Mouse (Mus musculus) kidney, postnatal 0 days (tissue): ENCODE data around the gene Hpdl. TPM values are rescaled to one million over a fixed set of nuclear protein-coding genes. Genes with fewer than 3 reads are reported as not detected.
"Not testable (repeated sequence)": the region's sequence is repeated elsewhere in the genome, so short reads cannot be mapped to it uniquely, and the experiment has no call there.

Source experiments
- ATAC-seq: fragments of 200-750 bp; cut with Nextera tagmentation; replicated peaks from 2 replicates; pipeline ENCODE4 v1.8.0; 2017; ENCODE audit warnings: low read depth, moderate number of reproducible peaks, moderate TSS enrichment, moderate library complexity; ENCODE audit not compliant: low FRiP score
- DNase-seq: peaks from one replicate; pipeline ENCODE4 v3.0.0-alpha.2; 2016; ENCODE audit warnings: low spot score
- H3K27ac ChIP-seq: fragments of 300-500 bp; sonication (generic); 2 replicates; pipeline ENCODE4 v1.5.1; 2014; ENCODE audit warnings: mild to moderate bottlenecking
- H3K27me3 ChIP-seq: fragments of 300-500 bp; sonication (generic); 2 replicates; pipeline ENCODE4 v1.6.1; 2014; ENCODE audit warnings: low read length, mixed read lengths; ENCODE audit not compliant: insufficient read depth
- H3K36me3 ChIP-seq: fragments of 300-500 bp; sonication (generic); 2 replicates; pipeline ENCODE4 v1.6.1; 2014; ENCODE audit warnings: low read length, mixed read lengths; ENCODE audit not compliant: insufficient read depth
- H3K4me1 ChIP-seq: fragments of 300-500 bp; sonication (generic); replicated peaks from 2 replicates; pipeline ENCODE4 v1.6.1; 2014; ENCODE audit warnings: antibody characterized with exemption, low read length, mixed read lengths; ENCODE audit not compliant: insufficient read depth
- H3K4me2 ChIP-seq: fragments of 300-500 bp; sonication (generic); 2 replicates; pipeline ENCODE4 v1.6.1; 2014; ENCODE audit warnings: mild to moderate bottlenecking, low read length, moderate library complexity, mixed read lengths
- H3K4me3 ChIP-seq: fragments of 300-500 bp; sonication (generic); replicated peaks from 2 replicates; pipeline ENCODE4 v1.5.1; 2014; ENCODE audit warnings: low read depth, low read length
- H3K9ac ChIP-seq: fragments of 300-500 bp; sonication (generic); 2 replicates; pipeline ENCODE4 v1.6.1; 2014; ENCODE audit warnings: low read depth, low read length
- H3K9me3 ChIP-seq: fragments of 300-500 bp; sonication (generic); replicated peaks from 2 replicates; pipeline ENCODE4 v1.6.1; 2016; ENCODE audit warnings: low read length, inconsistent platforms, mixed read lengths
- CTCF ChIP-seq: IDR thresholded peaks from 2 replicates; pipeline ENCODE4 v1.5.1; 2016; ENCODE audit warnings: antibody characterized with exemption, low read depth, mild to moderate bottlenecking, moderate library complexity
- WGBS: fragments of 180-500 bp; shearing (Covaris S2); extraction: QIAGEN DNeasy Blood & Tissue Kit; methylation state at CpG from one replicate; pipeline ENCODE4 v1.1.7; 2014; 5-methylcytosine and 5-hydroxymethylcytosine counted together
- polyA plus RNA-seq: library from polyadenylated mRNA; unstranded; fragments of >200 nt; fragmentation: Nextera tagmentation; extraction: Ambion mirVana; gene quantifications from 2 replicates; pipeline ENCODE4 v1.2.1, GENCODE M21; 2015

The Hpdl gene
- polyA plus RNA-seq, 1 experiment from 2014 or later, result 2.3 TPM

GRCm38 (mm10) chr4:116844324-116844723, 22.8 kb upstream of the Hpdl start:
- H3K27ac ChIP-seq, result no peak overlapping the region
- H3K4me1 ChIP-seq, result no peaks in the 10 kb centered on the region
- H3K27me3 ChIP-seq, result no peaks in the 10 kb centered on the region
- no peak overlapping the region for H3K4me3 ChIP-seq
- no peak for ATAC-seq
- H3K36me3 ChIP-seq, result no peaks in the 10 kb centered on the region
- TF ChIP-seq CTCF, result no peak
- H3K9me3 ChIP-seq, result no peaks in the 10 kb centered on the region
- no peak overlapping the region for H3K4me2 ChIP-seq
- no peak overlapping the region for H3K9ac ChIP-seq
- WGBS, result 97% methylated on average over 3 of the region's 3 CpGs
- no peak for DNase-seq

- H3K27ac ChIP-seq, result no peak overlapping the region
- H3K4me2 ChIP-seq, result no peak overlapping the region
- H3K4me3 ChIP-seq, result no peak overlapping the region
- no peak overlapping the region for H3K9ac ChIP-seq
- DNase-seq, result no peak
- H3K27me3 ChIP-seq, result no peaks in the 10 kb centered on the region
- no peak for TF ChIP-seq CTCF
- 78% methylated on average over 6 of the region's 6 CpGs for WGBS
- ATAC-seq, result no peak
- no peaks in the 10 kb centered on the region for H3K36me3 ChIP-seq
- H3K4me1 ChIP-seq, result no peaks in the 10 kb centered on the region
- no peaks in the 10 kb centered on the region for H3K9me3 ChIP-seq
Observed at GRCm38 (mm10) chr4:116840841-116841240, 19.3 kb upstream of the Hpdl start.

DNA sequence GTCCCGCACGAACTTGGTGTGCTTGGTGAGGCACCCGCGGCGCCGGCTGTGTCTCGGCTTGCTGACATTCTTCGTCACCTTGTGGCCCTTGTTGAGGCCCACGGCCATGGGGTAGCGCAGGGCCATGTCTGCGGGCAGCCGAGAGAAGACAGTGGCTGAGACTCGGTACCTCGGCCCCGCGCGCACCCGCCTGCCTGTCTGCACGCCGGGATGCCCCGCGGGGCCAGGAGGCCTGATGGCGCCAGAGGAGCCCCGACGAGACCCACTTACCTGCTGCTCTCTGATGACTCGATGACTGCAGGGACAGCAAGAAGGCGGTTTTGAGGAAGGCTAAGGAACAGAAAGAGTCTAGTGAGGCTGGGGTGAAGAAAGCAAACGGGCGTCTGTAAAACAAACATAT, 18.6 kb upstream of the Hpdl start:
- H3K9me3 ChIP-seq, H3K4me3 ChIP-seq, H3K27me3 ChIP-seq, ATAC-seq, H3K4me1 ChIP-seq, H3K9ac ChIP-seq, DNase-seq, H3K4me2 ChIP-seq, H3K27ac ChIP-seq, H3K36me3 ChIP-seq: not testable (repeated sequence)
- 29% methylated on average over 20 of the region's 29 CpGs for WGBS

DNA sequence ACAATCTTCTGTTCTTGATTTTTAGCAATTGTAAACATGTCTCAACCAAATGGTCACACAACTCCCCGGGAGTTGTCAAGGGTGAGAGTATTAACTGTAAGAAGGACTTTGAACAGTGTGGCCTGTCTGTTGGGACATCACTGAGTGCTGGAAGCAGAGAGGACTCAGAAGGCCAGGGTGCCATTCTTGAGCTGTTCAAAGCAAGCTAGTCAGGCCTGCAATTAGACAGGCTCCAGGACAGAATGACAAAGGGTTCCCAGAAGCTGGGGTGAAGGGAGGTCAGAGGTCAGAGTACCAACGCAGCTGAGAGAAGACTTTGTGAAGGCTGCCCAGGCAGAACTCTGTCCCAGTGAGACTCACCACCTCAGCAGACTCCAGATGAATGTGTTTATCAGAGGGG, 17.5 kb upstream of the Hpdl start:
- WGBS, result 23% methylated on average over 2 of the region's 2 CpGs
- Histone ChIP-seq H3K4me1 (no peaks in the 10 kb centered on the region), H3K9me3 (no peaks in the 10 kb centered on the region), H3K9ac (no peak overlapping the region), H3K36me3 (no peaks in the 10 kb centered on the region), H3K27ac (no peak overlapping the region), H3K4me2 (no peak overlapping the region), H3K4me3 (no peak overlapping the region), H3K27me3 (no peaks in the 10 kb centered on the region)
- no peak for TF ChIP-seq CTCF
- no peak for DNase-seq
- no peak for ATAC-seq

GRCm38 (mm10) chr4:116830070-116830368, 8.5 kb upstream of the Hpdl start:
- DNase-seq, result peak; percentile 82
- Histone ChIP-seq H3K27ac (no peak overlapping the region), H3K36me3 (no peaks in the 10 kb centered on the region), H3K27me3 (no peaks in the 10 kb centered on the region), H3K9ac (no peak overlapping the region), H3K9me3 (no peaks in the 10 kb centered on the region), H3K4me1 (no peaks in the 10 kb centered on the region), H3K4me3 (no peak overlapping the region), H3K4me2 (no peak overlapping the region)
- no peak for TF ChIP-seq CTCF
- ATAC-seq, result 0 out of 2 replicates have a peak, but pooled peaks have one; percentile 50
- 8% methylated on average over 6 of the region's 6 CpGs for WGBS

- no peak overlapping the region for H3K9ac ChIP-seq
- H3K36me3 ChIP-seq, result no peaks in the 10 kb centered on the region
- DNase-seq (no peak), ATAC-seq (no peak)
- H3K9me3 ChIP-seq, result no peaks in the 10 kb centered on the region
- TF ChIP-seq CTCF, result no peak
- H3K4me1 ChIP-seq, result no peaks in the 10 kb centered on the region
- H3K4me2 ChIP-seq, result no peak overlapping the region
- H3K27ac ChIP-seq, result no peak overlapping the region
- H3K27me3 ChIP-seq, result no peaks in the 10 kb centered on the region
- WGBS, result 36% methylated on average over 6 of the region's 6 CpGs
- H3K4me3 ChIP-seq, result no peak overlapping the region
Observed at GRCm38 (mm10) chr4:116829364-116830069, 8.0 kb upstream of the Hpdl start.

DNA sequence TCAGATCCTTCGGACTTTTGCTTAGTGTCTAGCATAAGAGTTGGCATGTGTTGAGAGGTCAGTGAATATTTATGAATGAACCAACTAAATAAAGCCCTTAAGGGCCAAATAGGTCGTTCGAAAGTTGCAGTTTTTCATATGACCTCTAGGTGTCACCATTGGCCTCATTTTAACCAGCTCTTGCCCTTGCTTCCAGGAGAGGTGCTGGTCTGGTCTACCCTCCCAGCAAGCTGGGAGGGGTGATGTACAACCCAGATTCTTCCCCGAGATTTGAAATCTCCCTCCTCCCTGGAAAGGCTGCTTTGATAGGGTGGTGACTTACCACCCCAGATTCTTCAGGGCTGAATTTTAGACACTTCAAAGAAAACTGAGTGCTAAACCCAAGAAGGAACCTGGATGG, 6.3 kb upstream of the Hpdl start:
- WGBS, result 2% methylated on average over 4 of the region's 4 CpGs
- DNase-seq (peak; percentile 85), ATAC-seq (no peak; the same call in 1 of the 2 replicates)
- TF ChIP-seq CTCF, result peak; percentile 79
- H3K27me3 ChIP-seq, result no peaks in the 10 kb centered on the region
- no peaks in the 10 kb centered on the region for H3K9me3 ChIP-seq
- no peak overlapping the region for H3K9ac ChIP-seq
- no peak overlapping the region for H3K4me3 ChIP-seq
- H3K27ac ChIP-seq, result no peak overlapping the region
- no peaks in the 10 kb centered on the region for H3K4me1 ChIP-seq
- no peak overlapping the region for H3K4me2 ChIP-seq
- no peaks in the 10 kb centered on the region for H3K36me3 ChIP-seq
